Mouse (Mus musculus) liver, embryonic 14.5 days (tissue): ENCODE data around the gene Gm10644. TPM values are rescaled to one million over a fixed set of nuclear protein-coding genes. Genes with fewer than 3 reads are reported as not detected.

ENCODE experiments used
- ATAC-seq: fragments of 200-750 bp; cut with Nextera tagmentation; 2 replicates; pipeline ENCODE4 v1.8.0; 2017; ENCODE audit warnings: moderate number of reproducible peaks, mild to moderate bottlenecking, moderate library complexity; ENCODE audit not compliant: insufficient read depth
- DNase-seq, 3 experiments: peaks; one replicate each; pipeline ENCODE4 v3.0.0-alpha.2; 2012 to 2013; ENCODE audit warnings: low read depth in 3 of 3, low spot score in 3 of 3
- H3K27ac ChIP-seq: fragments of 300-500 bp; sonication (generic); 2 replicates; pipeline ENCODE4 v1.5.1; 2014; ENCODE audit warnings: moderate library complexity, mild to moderate bottlenecking, control low read depth, inconsistent platforms
- H3K27me3 ChIP-seq: fragments of 300-500 bp; sonication (generic); 2 replicates; pipeline ENCODE4 v1.6.1; 2014; ENCODE audit warnings: mild to moderate bottlenecking, low read length, moderate library complexity; ENCODE audit not compliant: control insufficient read depth, insufficient read depth
- H3K36me3 ChIP-seq: fragments of 300-500 bp; sonication (generic); replicated peaks from 2 replicates; pipeline ENCODE4 v1.6.1; 2014; ENCODE audit warnings: low read depth; ENCODE audit not compliant: control insufficient read depth, insufficient read depth
- H3K4me1 ChIP-seq, 2 experiments: fragments of 200-500 bp in 1 of 2; fragments of 300-500 bp in 1 of 2; sonication (generic) in 1 of 2; replicated peaks; 2 replicates each; pipeline ENCODE4 v1.6.1; 2012 to 2014; ENCODE audit warnings: antibody characterized with exemption in 1 of 2, inconsistent platforms in 1 of 2, low read length in 1 of 2; ENCODE audit not compliant: control insufficient read depth in 2 of 2, insufficient read depth in 2 of 2
- H3K4me2 ChIP-seq: fragments of 300-500 bp; sonication (generic); 2 replicates; pipeline ENCODE4 v1.6.1; 2014; ENCODE audit warnings: low read depth, mild to moderate bottlenecking, control low read depth, moderate library complexity
- H3K4me3 ChIP-seq, 2 experiments: fragments of 200-500 bp in 1 of 2; fragments of 300-500 bp in 1 of 2; sonication (generic) in 1 of 2; 2 replicates each; pipeline ENCODE4 v1.5.1; 2012 to 2014; ENCODE audit warnings: low read depth in 2 of 2, low read length in 2 of 2, mild to moderate bottlenecking in 2 of 2, control low read depth in 1 of 2, inconsistent platforms in 1 of 2, moderate library complexity in 1 of 2; ENCODE audit not compliant: insufficient read depth in 1 of 2
- H3K9ac ChIP-seq: fragments of 300-500 bp; sonication (generic); replicated peaks from 2 replicates; pipeline ENCODE4 v1.6.1; 2014; ENCODE audit warnings: mild to moderate bottlenecking, control low read depth, moderate library complexity
- H3K9me3 ChIP-seq: fragments of 300-500 bp; sonication (generic); 2 replicates; pipeline ENCODE4 v1.6.1; 2016; ENCODE audit warnings: low read length, mixed read lengths; ENCODE audit not compliant: control insufficient read depth
- CTCF ChIP-seq: IDR thresholded peaks from 2 replicates; pipeline ENCODE4 v1.5.1; 2016; ENCODE audit warnings: antibody characterized with exemption, low read depth, control low read depth
- EP300 ChIP-seq: IDR thresholded peaks from 2 replicates; pipeline ENCODE4 v1.6.1; 2016; ENCODE audit warnings: antibody characterized with exemption, low read depth
- WGBS: fragments of 180-500 bp; shearing (Covaris S2); extraction: QIAGEN DNeasy Blood & Tissue Kit; methylation state at CpG from one replicate; pipeline ENCODE4 v1.1.7; 2014; ENCODE audit not compliant: insufficient replicate concordance; 5-methylcytosine and 5-hydroxymethylcytosine counted together
- polyA plus RNA-seq, 2 experiments: library from polyadenylated mRNA; depleted of rRNA in 1 of 2; stranded (reverse) in 1 of 2; unstranded in 1 of 2; fragments of >200 nt; fragmentation: Nextera tagmentation in 1 of 2; extraction: Ambion mirVana in 1 of 2; gene quantifications; 2 replicates each; pipeline versions ENCODE4 v1.2.1 to v1.2.3; 2012 to 2014

The Gm10644 gene
- polyA plus RNA-seq, 2 experiments = 0.09 to 0.30 TPM

DNA sequence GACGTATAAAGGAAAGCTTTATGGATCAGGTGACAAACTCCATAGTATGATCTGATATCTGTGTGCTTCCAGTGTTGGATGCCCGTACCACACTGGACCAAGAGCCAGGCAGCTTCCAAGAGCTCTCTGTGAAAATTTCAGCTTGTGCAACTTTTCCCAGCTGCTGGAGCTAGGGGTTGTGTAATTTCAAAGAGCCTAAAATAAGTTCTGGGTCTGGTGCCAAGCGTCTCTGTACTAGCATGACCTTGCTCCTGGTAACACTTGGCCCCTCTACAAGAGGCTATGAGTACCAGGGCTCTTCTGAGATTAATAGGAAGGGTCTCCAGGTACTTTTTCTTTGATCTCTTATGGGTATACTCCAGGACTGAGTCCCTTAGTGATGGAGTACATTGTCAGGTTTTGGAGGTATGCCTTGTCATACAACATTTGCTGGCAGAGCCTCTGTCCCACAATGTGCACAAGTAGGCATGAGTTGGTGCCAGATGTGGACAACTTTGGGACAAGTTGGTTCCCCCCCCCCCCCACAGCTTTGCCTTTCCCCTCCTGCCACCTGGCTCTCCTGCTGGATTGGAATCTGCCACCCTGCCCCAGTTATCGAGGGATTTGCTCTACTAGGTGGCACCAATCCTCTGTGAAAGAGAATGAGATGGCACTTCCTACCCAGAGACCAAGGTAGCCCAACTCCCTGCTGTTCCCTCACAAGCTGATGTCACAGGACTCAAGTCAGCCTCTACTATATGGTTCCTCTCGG lies 9.2 kb upstream of the Gm10644 start:
- no peak for ATAC-seq
- H3K4me1 ChIP-seq = no peaks in the 10 kb centered on the region
- H3K9ac ChIP-seq = no peak overlapping the region
- H3K27me3 ChIP-seq = no peaks in the 10 kb centered on the region
- 86% methylated on average over 5 of the region's 5 CpGs for WGBS
- no peak overlapping the region for H3K27ac ChIP-seq
- no peak overlapping the region for H3K4me3 ChIP-seq
- TF ChIP-seq EP300 = no peak
- no peak for TF ChIP-seq CTCF
- H3K9me3 ChIP-seq = no peaks in the 10 kb centered on the region
- peaks cover 48% of the 10 kb centered on the region for H3K36me3 ChIP-seq
- no peak for DNase-seq
- H3K4me2 ChIP-seq = no peak overlapping the region

DNA sequence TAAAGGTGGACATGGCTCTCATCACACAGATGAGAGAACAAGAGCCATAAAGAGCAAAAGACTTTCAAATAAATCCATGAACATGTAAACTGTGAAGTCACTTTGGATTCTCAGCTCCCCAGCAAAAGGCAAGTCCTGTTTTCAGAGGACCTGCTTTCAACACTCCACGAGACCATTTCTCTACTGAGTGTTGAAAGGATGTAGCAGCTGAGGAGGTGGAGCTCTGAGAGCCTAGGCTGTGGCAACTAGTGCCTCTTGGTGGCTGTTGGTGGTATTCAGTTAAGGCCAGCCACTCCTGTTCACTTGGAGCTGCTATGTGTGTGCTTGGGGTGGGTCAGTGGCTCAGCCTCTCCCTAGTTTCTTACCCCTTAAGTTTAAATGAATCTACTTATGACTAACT lies 1.8 kb upstream of the Gm10644 start:
- WGBS = 12% methylated on average over 1 of the region's 1 CpGs
- Histone ChIP-seq H3K4me1 (peaks cover 12% of the 10 kb centered on the region in 2 experiments), H3K36me3 (peaks cover 5% of the 10 kb centered on the region), H3K4me3 (peak overlapping the region; percentile 77 to 79), H3K27me3 (no peaks in the 10 kb centered on the region), H3K9ac (peak overlapping the region; percentile 83), H3K27ac (no peak overlapping the region), H3K4me2 (peak overlapping the region; percentile 98), H3K9me3 (no peaks in the 10 kb centered on the region)
- DNase-seq (peak; percentile 45 to 58 (median 50)), ATAC-seq (no peak)
- TF ChIP-seq EP300 (no peak), CTCF (peak; percentile 76)

DNA sequence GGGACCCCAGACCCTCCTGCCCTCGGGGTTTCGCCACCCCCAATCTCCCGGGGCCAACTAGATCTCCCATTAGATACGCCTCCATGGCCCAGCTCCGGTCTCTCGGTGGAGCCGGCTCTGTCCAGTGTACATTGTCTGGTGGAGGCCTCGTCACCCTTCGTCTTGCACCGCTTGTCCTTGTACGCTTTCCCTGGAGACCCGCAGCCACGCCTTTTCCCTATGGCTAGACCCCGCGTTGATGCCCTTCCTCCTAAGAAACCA lies 883 bp upstream of the Gm10644 start:
- H3K9me3 ChIP-seq = no peaks in the 10 kb centered on the region
- WGBS = under 1% methylated on average over 15 of the region's 15 CpGs
- H3K4me1 ChIP-seq = peaks cover 12% of the 10 kb centered on the region in 2 experiments
- H3K4me2 ChIP-seq = peak overlapping the region; percentile 98
- peak overlapping the region; percentile 83 for H3K9ac ChIP-seq
- DNase-seq (no peak), ATAC-seq (no peak)
- peaks cover 5% of the 10 kb centered on the region for H3K36me3 ChIP-seq
- H3K27ac ChIP-seq = peak overlapping the region; percentile 2; the same call in 1 of the 2 replicates
- no peaks in the 10 kb centered on the region for H3K27me3 ChIP-seq
- TF ChIP-seq CTCF (no peak), EP300 (no peak)
- peak overlapping the region; percentile 77 to 79 for H3K4me3 ChIP-seq

DNA sequence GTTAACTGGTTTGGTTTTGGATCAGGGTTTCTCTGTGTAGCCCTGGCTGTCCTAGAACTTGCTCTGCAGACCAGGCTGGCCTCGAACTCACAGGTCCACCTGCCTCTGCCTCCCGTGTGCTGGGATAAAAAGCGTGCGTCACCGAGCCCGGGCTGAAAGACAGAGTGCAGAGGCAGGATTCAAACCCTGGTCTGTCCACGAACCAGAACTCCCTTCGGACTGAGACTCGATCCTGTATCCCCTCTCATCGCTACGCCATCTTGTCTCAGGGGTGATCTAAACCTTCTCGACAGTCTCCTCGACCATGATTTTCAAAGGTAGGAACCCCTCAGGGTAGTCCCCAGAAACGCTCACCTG lies 278 bp downstream of the Gm10644 start:
- Histone ChIP-seq H3K9me3 (no peaks in the 10 kb centered on the region), H3K4me3 (peak overlapping the region; percentile 55 to 73), H3K9ac (peak overlapping the region; percentile 9; the same call in 1 of the 2 replicates), H3K4me1 (peaks cover 12% of the 10 kb centered on the region in 2 experiments), H3K27me3 (no peaks in the 10 kb centered on the region), H3K36me3 (peaks cover 5% of the 10 kb centered on the region), H3K27ac (no peak overlapping the region), H3K4me2 (peak overlapping the region; percentile 98)
- TF ChIP-seq CTCF (no peak), EP300 (no peak)
- DNase-seq (no peak), ATAC-seq (no peak)
- 3% methylated on average over 14 of the region's 14 CpGs for WGBS

DNA sequence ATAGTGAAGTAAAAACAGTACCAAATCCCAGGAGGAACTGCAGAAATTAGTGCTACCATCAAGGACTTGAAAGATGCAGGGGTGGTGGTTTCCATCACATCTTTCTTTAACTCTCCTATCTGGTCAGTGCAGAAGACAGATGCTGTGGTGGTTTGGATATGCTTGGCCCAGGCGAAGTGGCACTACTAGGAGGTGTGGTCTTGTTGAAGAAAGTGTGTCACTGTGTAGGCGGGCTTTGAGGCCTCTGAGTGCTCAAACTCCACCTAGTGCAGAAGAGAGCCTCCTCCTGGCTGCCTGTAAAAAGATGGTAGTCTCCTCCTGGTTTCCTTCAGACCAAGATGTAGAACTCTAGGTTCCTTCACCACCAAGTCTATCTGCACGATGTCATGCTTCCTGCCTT lies 9.5 kb downstream of the Gm10644 start:
- H3K27ac ChIP-seq = no peak overlapping the region
- ATAC-seq = no peak
- H3K4me3 ChIP-seq = no peak overlapping the region
- H3K36me3 ChIP-seq = no peaks in the 10 kb centered on the region
- H3K4me1 ChIP-seq = no peaks in the 10 kb centered on the region
- H3K9ac ChIP-seq = no peak overlapping the region
- H3K4me2 ChIP-seq = no peak overlapping the region
- H3K9me3 ChIP-seq = no peaks in the 10 kb centered on the region
- no peaks in the 10 kb centered on the region for H3K27me3 ChIP-seq
- no peak for TF ChIP-seq EP300
- no peak for TF ChIP-seq CTCF
- WGBS = 16% methylated on average over 3 of the region's 3 CpGs
- no peak for DNase-seq
